Mouse (Mus musculus): ENCODE measurements around the gene Dclk3. TPM values are rescaled to one million over a fixed set of nuclear protein-coding genes. Genes with fewer than 3 reads are reported as not detected.
A peak's percentile ranks its signal among the peaks of the same experiment; 100 is the strongest.

The Dclk3 gene
- total RNA-seq, 2 experiments from 2014 or later = 50.4 to 64.6 TPM

- DNase-seq (ENCODE audit: low spot score in 2 of 2) = no peak
- intact Hi-C loops (cut with DNase I) = no loop called here
Observed at GRCm38 (mm10) chr9:111428698-111429362, 10.1 kb upstream of the Dclk3 start.

- no peak for DNase-seq (ENCODE audit: low spot score in 2 of 2)
- intact Hi-C loops (cut with DNase I) = no loop called here
Observed at GRCm38 (mm10) chr9:111429363-111429750, 9.5 kb upstream of the Dclk3 start.

- intact Hi-C loops (cut with DNase I) = no loop called here
- DNase-seq (ENCODE audit: low spot score in 2 of 2) = no peak
Observed at GRCm38 (mm10) chr9:111435429-111435828, 3.5 kb upstream of the Dclk3 start.

- intact Hi-C loops (cut with DNase I) = loop anchor here (5.0 kb wide), 1 partner anchor 37 kb away; no protein-coding TSS in a partner anchor
- peak; percentile 63 to 75 for DNase-seq (ENCODE audit: low spot score in 2 of 2)
Observed at GRCm38 (mm10) chr9:111439836-111440201, 938 bp downstream of the Dclk3 start.

GRCm38 (mm10) chr9:111440446-111440845, 1.6 kb downstream of the Dclk3 start:
- DNase-seq (ENCODE audit: low spot score in 2 of 2) = no peak
- intact Hi-C loops (cut with DNase I) = loop anchor here (5.0 kb wide), 1 partner anchor 37 kb away; no protein-coding TSS in a partner anchor

- DNase-seq (ENCODE audit: low spot score in 2 of 2) = no peak
- intact Hi-C loops (cut with DNase I) = loop anchor here (5.0 kb wide), 1 partner anchor 36 kb away; no protein-coding TSS in a partner anchor
Observed at GRCm38 (mm10) chr9:111441151-111441550, 2.3 kb downstream of the Dclk3 start.

GRCm38 (mm10) chr9:111446204-111446603, 7.3 kb downstream of the Dclk3 start:
- DNase-seq (ENCODE audit: low spot score in 2 of 2) = no peak
- intact Hi-C loops (cut with DNase I) = no loop called here

GRCm38 (mm10) chr9:111448976-111449375, 10.1 kb downstream of the Dclk3 start:
- no peak for DNase-seq (ENCODE audit: low spot score in 2 of 2)
- intact Hi-C loops (cut with DNase I) = no loop called here

GRCm38 (mm10) chr9:111449880-111450279, 11.0 kb downstream of the Dclk3 start:
- intact Hi-C loops (cut with DNase I) = no loop called here
- DNase-seq (ENCODE audit: low spot score in 2 of 2) = no peak

- peak in 1 of 2 experiments; percentile 64 for DNase-seq (ENCODE audit: low spot score in 2 of 2)
- intact Hi-C loops (cut with DNase I) = no loop called here
Observed at GRCm38 (mm10) chr9:111450853-111451404, 12.0 kb downstream of the Dclk3 start.

GRCm38 (mm10) chr9:111453895-111454294, 15.0 kb downstream of the Dclk3 start:
- DNase-seq (ENCODE audit: low spot score in 2 of 2) = no peak
- intact Hi-C loops (cut with DNase I) = no loop called here

GRCm38 (mm10) chr9:111457176-111457935, 18.5 kb downstream of the Dclk3 start:
- no peak for DNase-seq (ENCODE audit: low spot score in 2 of 2)
- intact Hi-C loops (cut with DNase I) = no loop called here

GRCm38 (mm10) chr9:111457936-111458310, 19.0 kb downstream of the Dclk3 start:
- no peak for DNase-seq (ENCODE audit: low spot score in 2 of 2)
- intact Hi-C loops (cut with DNase I) = no loop called here

- DNase-seq (ENCODE audit: low spot score in 2 of 2) = no peak
- intact Hi-C loops (cut with DNase I) = no loop called here
Observed at GRCm38 (mm10) chr9:111459466-111459865, 20.6 kb downstream of the Dclk3 start.

GRCm38 (mm10) chr9:111460201-111460814, 21.4 kb downstream of the Dclk3 start:
- DNase-seq (ENCODE audit: low spot score in 2 of 2) = no peak
- intact Hi-C loops (cut with DNase I) = no loop called here

- no peak for DNase-seq (ENCODE audit: low spot score in 2 of 2)
- intact Hi-C loops (cut with DNase I) = no loop called here
Observed at GRCm38 (mm10) chr9:111461415-111462103, 22.7 kb downstream of the Dclk3 start.

- DNase-seq (ENCODE audit: low spot score in 2 of 2) = no peak
- intact Hi-C loops (cut with DNase I) = no loop called here
Observed at GRCm38 (mm10) chr9:111465666-111466065, 26.8 kb downstream of the Dclk3 start.

GRCm38 (mm10) chr9:111473686-111474457, 35.0 kb downstream of the Dclk3 start:
- intact Hi-C loops (cut with DNase I) = no loop called here
- no peak for DNase-seq (ENCODE audit: low spot score in 2 of 2)

- intact Hi-C loops (cut with DNase I) = no loop called here
- no peak for DNase-seq (ENCODE audit: low spot score in 2 of 2)
Observed at GRCm38 (mm10) chr9:111474458-111474745, 35.5 kb downstream of the Dclk3 start.

All from left cerebral cortex, postnatal 14 days (tissue).